Mouse (Mus musculus) testis, postnatal 14 days (tissue): ENCODE measurements around the gene St6galnac3.

Experiments used
- DNase-seq: peaks from one replicate; pipeline ENCODE4 v3.0.0; 2021; ENCODE audit warnings: low spot score

St6galnac3 gene

GRCm38 (mm10) chr3:153652850-153653249 is 72.1 kb downstream of the St6galnac3 start:
- DNase-seq, result no peak

GRCm38 (mm10) chr3:153648713-153649112 is 76.3 kb downstream of the St6galnac3 start:
- no peak for DNase-seq

- no peak for DNase-seq
Observed at GRCm38 (mm10) chr3:153645803-153646202, 79.2 kb downstream of the St6galnac3 start.

GRCm38 (mm10) chr3:153643822-153644519 is 81.0 kb downstream of the St6galnac3 start:
- DNase-seq, result no peak

GRCm38 (mm10) chr3:153642826-153643225 is 82.1 kb downstream of the St6galnac3 start:
- no peak for DNase-seq

- DNase-seq, result no peak
Observed at GRCm38 (mm10) chr3:153641805-153642204, 83.2 kb downstream of the St6galnac3 start.

GRCm38 (mm10) chr3:153637336-153637735 is 87.6 kb downstream of the St6galnac3 start:
- DNase-seq, result no peak

- DNase-seq, result no peak
Observed at GRCm38 (mm10) chr3:153636804-153637153, 88.2 kb downstream of the St6galnac3 start.

GRCm38 (mm10) chr3:153636094-153636803 is 88.7 kb downstream of the St6galnac3 start:
- DNase-seq, result no peak

GRCm38 (mm10) chr3:153631988-153632672 is 92.8 kb downstream of the St6galnac3 start:
- no peak for DNase-seq

GRCm38 (mm10) chr3:153626237-153626636 is 98.7 kb downstream of the St6galnac3 start:
- DNase-seq, result no peak

- DNase-seq, result no peak
Observed at GRCm38 (mm10) chr3:153618976-153619375, 106.0 kb downstream of the St6galnac3 start.

GRCm38 (mm10) chr3:153616849-153617248 is 108.1 kb downstream of the St6galnac3 start:
- DNase-seq, result no peak

- DNase-seq, result no peak
Observed at GRCm38 (mm10) chr3:153610239-153610638, 114.7 kb downstream of the St6galnac3 start.

- DNase-seq, result no peak
Observed at GRCm38 (mm10) chr3:153606331-153606730, 118.6 kb downstream of the St6galnac3 start.

- DNase-seq, result no peak
Observed at GRCm38 (mm10) chr3:153605767-153606098, 119.2 kb downstream of the St6galnac3 start.

- no peak for DNase-seq
Observed at GRCm38 (mm10) chr3:153605089-153605766, 119.7 kb downstream of the St6galnac3 start.

GRCm38 (mm10) chr3:153599179-153599578 is 125.8 kb downstream of the St6galnac3 start:
- DNase-seq, result no peak

GRCm38 (mm10) chr3:153598631-153599030 is 126.3 kb downstream of the St6galnac3 start:
- DNase-seq, result no peak

GRCm38 (mm10) chr3:153594531-153594930 is 130.4 kb downstream of the St6galnac3 start:
- no peak for DNase-seq

- no peak for DNase-seq
Observed at GRCm38 (mm10) chr3:153593978-153594377, 131.0 kb downstream of the St6galnac3 start.

GRCm38 (mm10) chr3:153593103-153593502 is 131.9 kb downstream of the St6galnac3 start:
- DNase-seq, result no peak

- no peak for DNase-seq
Observed at GRCm38 (mm10) chr3:153587594-153587993, 137.4 kb downstream of the St6galnac3 start.
